Mouse (Mus musculus): Measurements from ENCODE around the gene Lhpp.

DNA sequence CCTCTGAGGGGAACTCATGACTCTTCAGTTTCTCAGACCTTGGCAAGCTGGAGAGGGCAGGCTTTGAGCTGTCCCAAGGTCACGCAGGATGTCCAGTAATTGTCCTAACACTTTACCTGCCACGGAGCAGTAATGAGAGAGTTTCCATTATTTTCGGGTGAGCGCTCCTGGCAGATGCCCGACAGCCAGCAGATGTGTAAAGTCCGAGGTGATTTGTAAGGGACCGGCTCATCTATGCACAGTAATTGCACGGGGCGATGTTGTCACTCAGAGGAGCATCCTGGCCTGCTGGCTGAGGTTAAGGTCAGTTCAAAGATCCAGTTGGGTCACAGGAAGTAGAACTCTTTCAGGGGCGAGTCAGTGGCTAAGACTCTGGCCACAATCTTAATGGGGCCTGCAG is 13.7 kb downstream of the Lhpp start:
- TF ChIP-seq CTCF (IDR thresholded peaks at IDR 0.05; ENCODE audit: low read depth) (no peak), EP300 (IDR thresholded peaks at IDR 0.05; ENCODE audit: low read depth) (no peak)

Data from liver, postnatal 0 days (tissue).